Mouse (Mus musculus) lung, postnatal 0 days (tissue): ENCODE data around the gene Rps21. TPM values are rescaled to one million over a fixed set of nuclear protein-coding genes. Genes with fewer than 3 reads are reported as not detected.

Source experiments
- ATAC-seq: fragments of 200-750 bp; cut with Nextera tagmentation; 2 replicates; pipeline ENCODE4 v1.8.0; 2017; ENCODE audit warnings: moderate library complexity
- DNase-seq: peaks from one replicate; pipeline ENCODE4 v3.0.0-alpha.2; 2016; ENCODE audit warnings: low spot score
- H3K27ac ChIP-seq: fragments of 300-500 bp; sonication (generic); 2 replicates; pipeline ENCODE4 v1.5.1; 2014; ENCODE audit warnings: antibody characterized with exemption, mild to moderate bottlenecking, low read length, mixed read lengths
- H3K27me3 ChIP-seq: fragments of 300-500 bp; sonication (generic); replicated peaks from 2 replicates; pipeline ENCODE4 v1.6.1; 2014; ENCODE audit warnings: low read length, mixed read lengths; ENCODE audit not compliant: insufficient read depth
- H3K36me3 ChIP-seq: fragments of 300-500 bp; sonication (generic); 2 replicates; pipeline ENCODE4 v1.6.1; 2014; ENCODE audit warnings: low read length, mixed read lengths; ENCODE audit not compliant: insufficient read depth
- H3K4me1 ChIP-seq: fragments of 300-500 bp; sonication (generic); 2 replicates; pipeline ENCODE4 v1.6.1; 2014; ENCODE audit warnings: antibody characterized with exemption, low read depth, low read length, mixed read lengths; ENCODE audit not compliant: insufficient read depth
- H3K4me2 ChIP-seq: fragments of 300-500 bp; sonication (generic); replicated peaks from 2 replicates; pipeline ENCODE4 v1.6.1; 2014; ENCODE audit warnings: low read depth, mild to moderate bottlenecking, low read length, moderate library complexity, mixed read lengths
- H3K4me3 ChIP-seq: fragments of 300-500 bp; sonication (generic); 2 replicates; pipeline ENCODE4 v1.5.1; 2014; ENCODE audit warnings: low read depth, low read length
- H3K9ac ChIP-seq: fragments of 300-500 bp; sonication (generic); replicated peaks from 2 replicates; pipeline ENCODE4 v1.6.1; 2014; ENCODE audit warnings: low read depth, mild to moderate bottlenecking
- H3K9me3 ChIP-seq: fragments of 300-500 bp; sonication (generic); 2 replicates; pipeline ENCODE4 v1.6.1; 2016; ENCODE audit warnings: low read length, mixed read lengths
- CTCF ChIP-seq: IDR thresholded peaks from 2 replicates; pipeline ENCODE4 v1.5.1; 2016; ENCODE audit warnings: antibody characterized with exemption, mild to moderate bottlenecking
- EP300 ChIP-seq: IDR thresholded peaks from 2 replicates; pipeline ENCODE4 v1.6.1; 2016; ENCODE audit warnings: antibody characterized with exemption, mild to moderate bottlenecking, control low read depth
- whole genome bisulfite sequencing: fragments of 180-500 bp; shearing (Covaris S2); extraction: QIAGEN DNeasy Blood & Tissue Kit; methylation state at CpG from one replicate; pipeline ENCODE4 v1.1.7; 2014; 5-methylcytosine and 5-hydroxymethylcytosine counted together
- polyA plus RNA-seq: library from polyadenylated mRNA; unstranded; fragments of >200 nt; fragmentation: Nextera tagmentation; extraction: Ambion mirVana; gene quantifications from 2 replicates; pipeline ENCODE4 v1.2.1, GENCODE M21; 2015

Gene Rps21
- polyA plus RNA-seq, 1 experiment from 2014 or later, result 453 TPM

DNA sequence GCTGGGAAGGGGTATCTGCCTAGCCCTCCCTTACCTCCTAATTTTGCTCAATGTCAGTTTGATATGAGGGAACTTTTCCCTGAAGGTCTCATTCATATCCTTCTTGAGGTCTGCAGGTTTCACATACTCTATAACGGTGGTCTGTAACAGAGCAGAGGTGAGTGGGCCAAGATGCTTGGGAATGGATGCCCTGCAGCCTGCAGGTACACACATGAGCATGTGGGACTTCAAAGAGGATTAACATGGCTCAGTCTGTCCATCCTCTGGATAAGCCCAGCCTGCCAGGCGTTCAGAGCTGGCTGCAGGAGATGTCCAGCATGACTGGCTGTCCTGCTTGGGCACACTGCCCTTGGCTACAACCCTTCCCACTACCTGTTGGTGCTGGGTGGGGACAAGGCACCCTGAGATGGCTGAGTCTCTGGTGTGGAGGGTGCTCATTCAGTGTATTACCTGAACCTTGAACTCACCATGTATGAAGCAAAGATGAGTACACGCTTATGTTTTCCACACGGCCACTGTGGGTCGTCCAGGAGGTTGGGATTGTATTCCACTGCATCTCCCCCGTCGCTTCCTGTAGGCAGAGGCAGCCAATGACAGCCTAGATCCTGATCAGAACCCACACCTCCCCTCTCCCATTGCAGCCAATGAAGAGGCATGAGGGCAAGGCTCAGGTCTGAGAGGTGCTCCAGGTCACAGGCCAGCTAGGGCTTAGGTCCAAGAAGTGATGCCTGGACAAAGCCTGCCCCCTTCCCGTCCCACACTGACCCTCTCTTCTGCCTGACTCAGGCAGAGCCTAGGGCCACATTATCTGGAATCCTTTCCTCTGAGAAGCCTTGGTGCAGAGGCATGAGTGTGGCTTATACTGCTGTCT is 3.7 kb downstream of the Rps21 start:
- ATAC-seq (no peak), DNase-seq (no peak)
- peaks cover 23% of the 10 kb centered on the region for H3K36me3 ChIP-seq
- no peaks in the 10 kb centered on the region for H3K9me3 ChIP-seq
- H3K4me2 ChIP-seq, result no peak overlapping the region
- TF ChIP-seq EP300 (no peak), CTCF (no peak)
- peaks cover 8% of the 10 kb centered on the region; the same call in 1 of the 2 replicates for H3K4me1 ChIP-seq
- 51% methylated on average over 8 of the region's 8 CpGs for WGBS
- no peaks in the 10 kb centered on the region for H3K27me3 ChIP-seq
- H3K9ac ChIP-seq, result no peak overlapping the region
- no peak overlapping the region for H3K4me3 ChIP-seq
- H3K27ac ChIP-seq, result no peak overlapping the region

DNA sequence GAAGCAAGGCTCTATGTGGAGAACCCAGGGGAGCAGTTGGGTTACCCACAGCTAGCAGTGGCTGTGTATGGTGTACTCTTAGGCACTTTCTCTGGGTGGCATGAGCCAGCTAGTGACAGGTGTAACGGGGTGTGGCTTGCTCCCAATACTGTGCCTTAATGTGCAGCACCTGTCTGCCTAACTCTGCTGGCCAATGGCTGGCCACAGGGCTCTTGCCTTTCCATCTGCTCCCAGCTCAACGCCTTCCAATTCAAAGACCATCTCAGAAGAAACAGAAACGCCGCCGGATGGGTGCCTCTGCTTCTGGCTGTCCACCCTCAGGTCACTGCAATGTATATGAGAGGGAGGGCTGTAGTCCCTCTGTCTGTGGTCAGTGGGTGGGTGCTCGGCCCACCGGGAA is 4.7 kb downstream of the Rps21 start:
- Histone ChIP-seq H3K27me3 (no peaks in the 10 kb centered on the region), H3K27ac (peak overlapping the region; percentile 47; the same call in 1 of the 2 replicates), H3K9ac (no peak overlapping the region), H3K4me3 (no peak overlapping the region), H3K4me2 (no peak overlapping the region), H3K4me1 (peaks cover 4% of the 10 kb centered on the region; the same call in 1 of the 2 replicates), H3K36me3 (peaks cover 23% of the 10 kb centered on the region), H3K9me3 (no peaks in the 10 kb centered on the region)
- 77% methylated on average over 7 of the region's 7 CpGs for WGBS
- DNase-seq (no peak), ATAC-seq (no peak)
- TF ChIP-seq EP300 (no peak), CTCF (no peak)

DNA sequence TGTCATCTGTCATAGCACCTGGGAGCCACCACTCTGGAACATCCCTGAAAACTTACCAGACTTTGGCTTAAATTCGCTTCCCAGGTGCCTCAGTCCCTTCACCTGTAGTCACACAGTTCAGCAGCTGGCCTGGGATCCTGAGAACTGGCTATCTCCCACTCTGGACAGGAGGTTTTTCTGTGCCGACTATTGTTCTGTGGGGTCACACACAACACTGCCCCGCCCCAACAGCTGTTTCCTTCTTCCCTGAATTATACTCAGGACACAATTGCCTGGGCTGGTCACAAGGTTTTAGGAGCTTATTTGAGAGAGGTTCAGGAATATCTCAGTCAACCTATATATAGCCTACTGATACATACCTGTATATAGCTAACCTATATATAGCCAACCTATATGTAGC is 5.3 kb downstream of the Rps21 start:
- H3K4me1 ChIP-seq, result peaks cover 4% of the 10 kb centered on the region; the same call in 1 of the 2 replicates
- H3K9me3 ChIP-seq, result no peaks in the 10 kb centered on the region
- H3K27me3 ChIP-seq, result no peaks in the 10 kb centered on the region
- peaks cover 23% of the 10 kb centered on the region for H3K36me3 ChIP-seq
- TF ChIP-seq CTCF (no peak), EP300 (peak; percentile 79)
- ATAC-seq (peak; percentile 75), DNase-seq (peak; percentile 54)
- 59% methylated on average over 3 of the region's 3 CpGs for WGBS
- no peak overlapping the region for H3K4me2 ChIP-seq
- H3K4me3 ChIP-seq, result no peak overlapping the region
- H3K9ac ChIP-seq, result no peak overlapping the region
- peak overlapping the region; percentile 62 for H3K27ac ChIP-seq

DNA sequence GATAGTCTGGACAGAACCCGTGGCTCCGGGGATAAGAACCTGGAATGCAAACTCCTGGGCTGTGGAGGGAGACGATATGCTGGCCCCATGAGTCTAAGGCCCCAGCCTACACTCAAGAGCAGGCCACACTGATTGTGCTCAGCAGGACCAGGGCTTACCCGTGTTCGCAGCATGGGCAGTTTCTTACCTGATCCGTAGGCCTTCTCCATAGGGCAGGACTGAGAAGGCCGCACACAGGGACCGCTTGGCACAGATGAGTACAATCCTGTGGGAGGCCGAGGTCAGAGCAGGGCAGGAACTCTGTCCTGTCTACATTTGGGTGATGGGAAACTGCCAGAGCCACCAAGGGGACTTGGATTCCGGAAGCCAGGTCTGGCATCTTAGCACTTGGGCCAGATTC is 5.7 kb downstream of the Rps21 start:
- peak overlapping the region; percentile 62 for H3K27ac ChIP-seq
- H3K27me3 ChIP-seq, result no peaks in the 10 kb centered on the region
- H3K9ac ChIP-seq, result no peak overlapping the region
- no peaks in the 10 kb centered on the region for H3K9me3 ChIP-seq
- TF ChIP-seq EP300 (no peak), CTCF (no peak)
- no peak for DNase-seq
- H3K4me2 ChIP-seq, result no peak overlapping the region
- peak; percentile 14; the same call in 1 of the 2 replicates for ATAC-seq
- H3K4me3 ChIP-seq, result no peak overlapping the region
- peaks cover 23% of the 10 kb centered on the region for H3K36me3 ChIP-seq
- peaks cover 1% of the 10 kb centered on the region; the same call in 1 of the 2 replicates for H3K4me1 ChIP-seq
- 73% methylated on average over 10 of the region's 10 CpGs for WGBS

DNA sequence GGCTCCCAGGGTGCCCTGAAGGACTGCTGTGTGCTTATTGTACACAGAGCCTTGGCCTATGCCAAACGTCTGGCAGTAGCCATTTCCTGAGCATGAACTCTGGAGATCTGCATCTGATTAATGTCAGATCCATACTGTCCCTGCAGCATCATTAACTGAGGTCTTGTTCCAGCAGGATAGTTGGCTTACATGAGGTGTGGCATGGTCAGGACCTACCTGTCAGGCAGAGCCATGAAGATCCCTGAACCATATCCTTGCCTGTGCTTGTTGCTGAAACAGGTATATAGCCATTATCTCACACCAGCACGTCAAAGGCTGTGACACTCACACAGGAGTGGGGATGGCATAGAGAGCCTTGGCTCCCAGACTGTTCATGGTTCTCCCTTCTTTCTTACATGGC is 10.8 kb downstream of the Rps21 start:
- Histone ChIP-seq H3K4me3 (no peak overlapping the region), H3K27me3 (no peaks in the 10 kb centered on the region), H3K36me3 (peaks cover 12% of the 10 kb centered on the region), H3K4me1 (peaks cover 9% of the 10 kb centered on the region; the same call in 1 of the 2 replicates), H3K9ac (no peak overlapping the region), H3K4me2 (no peak overlapping the region), H3K27ac (no peak overlapping the region), H3K9me3 (no peaks in the 10 kb centered on the region)
- TF ChIP-seq CTCF (no peak), EP300 (no peak)
- no peak for DNase-seq
- WGBS, result 66% methylated on average over 2 of the region's 2 CpGs
- no peak for ATAC-seq

DNA sequence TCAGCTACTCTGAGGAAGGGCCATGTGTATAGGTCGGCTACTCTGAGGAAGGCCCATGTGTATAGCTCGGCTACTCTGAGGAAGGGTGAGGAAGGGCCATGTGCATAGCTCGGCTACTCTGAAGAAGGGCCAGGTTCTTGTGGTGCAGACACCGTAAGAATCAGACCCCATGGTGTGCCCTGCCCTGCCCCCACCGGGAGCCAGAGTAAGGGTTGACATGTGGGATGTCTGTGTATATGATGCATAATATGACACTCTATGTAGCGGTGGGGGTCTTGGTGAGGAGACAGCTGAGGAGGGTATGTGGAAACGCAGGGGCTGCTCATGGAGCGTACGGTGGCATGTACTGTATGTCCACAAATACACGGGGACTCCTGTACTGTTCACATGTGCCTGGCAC is 12.2 kb downstream of the Rps21 start:
- ATAC-seq (no peak), DNase-seq (no peak)
- Histone ChIP-seq H3K4me2 (no peak overlapping the region), H3K9me3 (no peaks in the 10 kb centered on the region), H3K27ac (no peak overlapping the region), H3K4me1 (peaks cover 14% of the 10 kb centered on the region; the same call in 1 of the 2 replicates), H3K9ac (no peak overlapping the region), H3K4me3 (no peak overlapping the region), H3K36me3 (no peaks in the 10 kb centered on the region), H3K27me3 (no peaks in the 10 kb centered on the region)
- 92% methylated on average over 10 of the region's 10 CpGs for WGBS
- no peak for TF ChIP-seq EP300
- no peak for TF ChIP-seq CTCF
